22 mouse cellular contexts compared by ENCODE assay signal in the genomic region with DNA sequence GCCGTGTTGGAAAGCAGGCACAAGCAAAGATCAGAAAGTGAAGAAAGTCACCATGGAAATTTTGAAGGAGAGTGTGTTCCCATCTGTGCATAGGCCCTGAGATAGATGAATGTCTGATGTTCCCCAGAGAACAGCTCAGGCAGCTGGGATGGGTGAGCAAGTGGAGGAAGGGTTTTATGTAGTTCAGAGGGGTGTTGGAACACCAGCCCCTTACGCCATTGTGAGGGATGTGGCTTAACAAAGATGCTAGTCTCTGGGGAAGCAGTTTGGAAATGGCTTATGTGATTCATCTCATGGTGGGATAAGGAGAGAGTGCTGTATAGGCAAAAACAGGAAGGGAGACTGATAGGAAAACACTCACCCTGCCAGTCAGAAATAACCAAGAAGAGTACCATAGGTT.
"Had no signal": no experiment of that assay in that cellular context is flagged by ENCODE, and none has a peak within 500 bp of the region (broad histone marks: within the 10 kb centered on the region; RNA-seq: fewer than 3 reads in every experiment).

No protein-coding gene starts in this region.

- H3K27ac ChIP-seq: heart, embryonic 10.5 days; hindbrain, embryonic 13.5 days; hindbrain, embryonic 15.5 days; intestine, embryonic 15.5 days; layer of hippocampus, adult 2 months; left cerebral cortex, adult 2 months; liver, embryonic 13.5 days; liver, embryonic 15.5 days had no signal

- ATAC-seq: inflammation-experienced regulatory T-cells, adult 6 months; intestine, embryonic 15.5 days; intestine, postnatal 0 days had no signal

- H3K4me2 ChIP-seq: heart, embryonic 12.5 days; hindbrain, embryonic 13.5 days; hindbrain, embryonic 15.5 days; intestine, embryonic 15.5 days; liver, embryonic 11.5 days; liver, embryonic 13.5 days; liver, embryonic 15.5 days had no signal

- H3K36me3 ChIP-seq: hindbrain, embryonic 15.5 days; intestine, embryonic 15.5 days; liver, embryonic 13.5 days; liver, embryonic 15.5 days had no signal

- H3K27me3 ChIP-seq: heart, embryonic 12.5 days; hindbrain, embryonic 13.5 days; hindbrain, embryonic 15.5 days; intestine, embryonic 15.5 days; liver, embryonic 13.5 days; liver, embryonic 15.5 days had no signal

- H3K4me3 ChIP-seq: heart, embryonic 10.5 days; heart, embryonic 12.5 days; hindbrain, embryonic 13.5 days; hindbrain, embryonic 15.5 days; intestine, embryonic 15.5 days; layer of hippocampus, adult 2 months; left cerebral cortex, adult 2 months; liver, embryonic 13.5 days; liver, embryonic 15.5 days had no signal

- H3K9me3 ChIP-seq: intestine, embryonic 15.5 days; liver, embryonic 13.5 days; liver, embryonic 15.5 days had no signal

- DNase-seq: gastrocnemius, postnatal 14 days; gastrocnemius, postnatal 36 days; heart, postnatal 10 days; heart, postnatal 36 days; kidney, adult 18-20 months; kidney, adult 8-10 months; kidney, postnatal 10 days; kidney, postnatal 25 days; kidney, postnatal 4 days; liver; liver, embryonic 13.5 days had no signal

- H3K9ac ChIP-seq: heart, embryonic 12.5 days; hindbrain, embryonic 13.5 days; hindbrain, embryonic 15.5 days; intestine, embryonic 15.5 days; liver, embryonic 13.5 days; liver, embryonic 15.5 days had no signal
